In the genomic region with DNA sequence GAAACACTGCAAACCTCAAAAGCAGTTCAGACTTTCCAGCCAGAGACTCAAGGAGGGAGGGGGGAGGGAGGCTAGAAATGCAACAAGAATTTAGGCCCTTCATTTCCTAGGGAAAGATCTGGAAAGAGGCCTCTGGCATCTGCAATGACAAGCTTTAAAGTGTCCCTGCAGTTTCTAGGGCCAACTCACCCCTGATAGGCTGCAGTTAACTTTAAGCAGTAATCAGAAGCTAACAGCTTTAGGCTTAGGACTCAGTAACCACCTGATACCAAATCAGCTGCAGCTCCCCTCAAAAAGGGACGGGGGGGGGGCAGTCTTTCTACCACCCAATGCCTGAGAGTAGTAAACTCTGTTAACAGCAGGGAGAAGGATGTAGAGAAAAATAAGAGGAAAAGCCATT, we compare ENCODE assay signal across 12 mouse cellular contexts.
DNase-seq lines count a peak whose midpoint lies in the region; ATAC-seq lines count a peak whose summit lies in the region.
"Had no signal": no experiment of that assay in that cellular context is flagged by ENCODE, and none has a peak within 500 bp of the region (broad histone marks: within the 10 kb centered on the region; RNA-seq: fewer than 3 reads in every experiment).

No protein-coding gene starts in this region.

- ATAC-seq in lung, embryonic 16.5 days (ENCODE audit: low read depth), result no peak

- WGBS in lung, embryonic 16.5 days, result 0% methylated on average over 1 of the region's 1 CpGs
- WGBS in limb, embryonic 10.5 days, result 4% methylated on average over 1 of the region's 1 CpGs
- WGBS in macrophage (ENCODE audit: missing documents), result 9% methylated on average over 1 of the region's 1 CpGs

- H3K27me3 ChIP-seq in lung, embryonic 16.5 days (ENCODE audit: control insufficient read depth, insufficient read depth, low read depth, low read length), result peaks cover 41% of the 10 kb centered on the region
- H3K27me3 ChIP-seq in limb, embryonic 10.5 days (ENCODE audit: low read depth, poor library complexity, severe bottlenecking), result peaks cover 100% of the 10 kb centered on the region

- peaks cover 35% of the 10 kb centered on the region for H3K4me1 ChIP-seq in lung, embryonic 16.5 days (replicated peaks; ENCODE audit: control insufficient read depth, insufficient read depth, low read length)
- H3K4me1 ChIP-seq in limb, embryonic 10.5 days, result peaks cover 93% of the 10 kb centered on the region

- no peak overlapping the region for H3K9ac ChIP-seq in lung, embryonic 16.5 days (ENCODE audit: low read length)
- H3K9ac ChIP-seq: hindbrain, embryonic 13.5 days; stomach, embryonic 15.5 days had no signal

- H3K4me2 ChIP-seq in lung, embryonic 16.5 days (ENCODE audit: low read depth, low read length), result no peak overlapping the region
- H3K4me2 ChIP-seq: hindbrain, embryonic 13.5 days; stomach, embryonic 15.5 days had no signal

- H3K9me3 ChIP-seq in lung, embryonic 16.5 days (ENCODE audit: control insufficient read depth, low read length), result no peaks in the 10 kb centered on the region
- no peaks in the 10 kb centered on the region for H3K9me3 ChIP-seq in limb, embryonic 10.5 days (replicated peaks)
- H3K9me3 ChIP-seq: hindbrain, embryonic 13.5 days; stomach, embryonic 15.5 days had no signal

- intact Hi-C loops in left cerebral cortex, postnatal 10 days (cut with DNase I), result loop anchor here (5.0 to 10.0 kb wide), 2 partner anchors 134 to 199 kb away; no protein-coding TSS in a partner anchor

- H3K36me3 ChIP-seq in lung, embryonic 16.5 days (ENCODE audit: control insufficient read depth, insufficient read depth, low read length), result no peaks in the 10 kb centered on the region
- H3K36me3 ChIP-seq in limb, embryonic 10.5 days, result no peaks in the 10 kb centered on the region
- H3K36me3 ChIP-seq in macrophage (ENCODE audit: inconsistent target), result no peaks in the 10 kb centered on the region
- H3K36me3 ChIP-seq: hindbrain, embryonic 13.5 days; stomach, embryonic 15.5 days had no signal

- H3K4me3 ChIP-seq in lung, embryonic 16.5 days (ENCODE audit: low read length), result no peak overlapping the region
- no peak overlapping the region for H3K4me3 ChIP-seq in limb, embryonic 10.5 days
- H3K4me3 ChIP-seq in macrophage (ENCODE audit: inconsistent target), result no peak overlapping the region
- H3K4me3 ChIP-seq: hindbrain, embryonic 13.5 days; stomach, embryonic 15.5 days had no signal

- H3K27ac ChIP-seq in lung, embryonic 16.5 days (ENCODE audit: low read length), result peak overlapping the region; percentile 84
- H3K27ac ChIP-seq in limb, embryonic 10.5 days, result peak overlapping the region; percentile 72
- 0 out of 2 replicates have a peak overlapping the region, but pooled peaks have one; percentile 12 for H3K27ac ChIP-seq in macrophage
- H3K27ac ChIP-seq: hindbrain, embryonic 13.5 days; stomach, embryonic 15.5 days had no signal

- no peaks in the 10 kb centered on the region for H3K79me2 ChIP-seq in macrophage (ENCODE audit: inconsistent target)

- DNase-seq in embryo, embryonic 11 days, result peak; percentile 22
- no peak for DNase-seq in embryo, embryonic 9.5 days (ENCODE audit: extremely low spot score)
- DNase-seq in lung, postnatal 36 days, result no peak
- no peak for DNase-seq in limb, embryonic 10.5 days (ENCODE audit: low spot score)
- no peak for DNase-seq in left cerebral cortex, postnatal 10 days (ENCODE audit: extremely low spot score in 1 of 2, low spot score in 2 of 2)
- DNase-seq in frontal cortex, postnatal 14 days (ENCODE audit: low spot score in 2 of 2), result no peak
- DNase-seq: cerebellum, postnatal 14 days; gastrocnemius, postnatal 36 days had no signal

Comparison
In these comparisons a context has a peak if more than half of its experiments do, and no peak if none do; other contexts are left out.
1. H3K27ac ChIP-seq: peak in every context shown above with its lines; median percentile 84 in lung, embryonic 16.5 days; 72 in limb, embryonic 10.5 days; 12 in macrophage.